Mouse (Mus musculus) heart, embryonic 12.5 days (tissue): ENCODE results near the gene Fasl. TPM values are rescaled to one million over a fixed set of nuclear protein-coding genes. Genes with fewer than 3 reads are reported as not detected.
A peak's percentile ranks its signal among the peaks of the same experiment; 100 is the strongest.

ENCODE experiments used
- ATAC-seq: fragments of 200-750 bp; cut with Nextera tagmentation; 2 replicates; pipeline ENCODE4 v1.8.0; 2017; ENCODE audit warnings: moderate TSS enrichment, moderate library complexity; ENCODE audit not compliant: insufficient number of reproducible peaks, low FRiP score
- H3K27ac ChIP-seq: fragments of 300-500 bp; sonication (generic); 2 replicates; pipeline ENCODE4 v1.5.1; 2016; ENCODE audit warnings: mild to moderate bottlenecking, moderate library complexity; ENCODE audit not compliant: poor library complexity, severe bottlenecking
- H3K27me3 ChIP-seq: fragments of 300-500 bp; sonication (generic); replicated peaks from 2 replicates; pipeline ENCODE4 v1.6.1; 2016; ENCODE audit warnings: mild to moderate bottlenecking, moderate library complexity
- H3K36me3 ChIP-seq: fragments of 300-500 bp; sonication (generic); 2 replicates; pipeline ENCODE4 v1.6.1; 2016; ENCODE audit warnings: mild to moderate bottlenecking, moderate library complexity
- H3K4me1 ChIP-seq: fragments of 300-500 bp; sonication (generic); replicated peaks from 2 replicates; pipeline ENCODE4 v1.6.1; 2016; ENCODE audit warnings: mild to moderate bottlenecking
- H3K4me2 ChIP-seq: fragments of 300-500 bp; sonication (generic); 2 replicates; pipeline ENCODE4 v1.6.1; 2016; ENCODE audit warnings: mild to moderate bottlenecking, moderate library complexity
- H3K4me3 ChIP-seq: fragments of 300-500 bp; sonication (generic); 2 replicates; pipeline ENCODE4 v1.5.1; 2016; ENCODE audit warnings: mild to moderate bottlenecking
- H3K9ac ChIP-seq: fragments of 300-500 bp; sonication (generic); 2 replicates; pipeline ENCODE4 v1.6.1; 2016; ENCODE audit warnings: mild to moderate bottlenecking, moderate library complexity
- H3K9me3 ChIP-seq: fragments of 300-500 bp; sonication (generic); replicated peaks from 2 replicates; pipeline ENCODE4 v1.6.1; 2016; ENCODE audit warnings: mild to moderate bottlenecking, moderate library complexity
- WGBS: fragments of 180-500 bp; shearing (Covaris S2); methylation state at CpG from one replicate; pipeline ENCODE4 v1.1.7; 2016; 5-methylcytosine and 5-hydroxymethylcytosine counted together
- polyA plus RNA-seq: library from polyadenylated mRNA; unstranded; fragments of >200 nt; fragmentation: Nextera tagmentation; extraction: Ambion mirVana; gene quantifications from 2 replicates; pipeline ENCODE4 v1.2.1, GENCODE M21; 2016

Fasl gene
- polyA plus RNA-seq, 1 experiment from 2014 or later, result not detected

GRCm38 (mm10) chr1:161791854-161792686, 3.8 kb upstream of the Fasl start:
- Histone ChIP-seq H3K27ac (no peak overlapping the region), H3K4me1 (0 out of 2 replicates have a peak, but pooled peaks cover 2% of the 10 kb centered on the region), H3K4me2 (no peak overlapping the region), H3K36me3 (no peaks in the 10 kb centered on the region), H3K27me3 (no peaks in the 10 kb centered on the region), H3K4me3 (no peak overlapping the region), H3K9ac (no peak overlapping the region), H3K9me3 (no peaks in the 10 kb centered on the region)
- WGBS, result 78% methylated on average over 8 of the region's 8 CpGs
- ATAC-seq, result peak; percentile 51; the same call in 1 of the 2 replicates

- ATAC-seq, result no peak
- H3K4me2 ChIP-seq, result no peak overlapping the region
- no peak overlapping the region for H3K9ac ChIP-seq
- H3K27ac ChIP-seq, result no peak overlapping the region
- H3K4me3 ChIP-seq, result no peak overlapping the region
- H3K9me3 ChIP-seq, result no peaks in the 10 kb centered on the region
- H3K36me3 ChIP-seq, result no peaks in the 10 kb centered on the region
- no peaks in the 10 kb centered on the region for H3K4me1 ChIP-seq
- 68% methylated on average over 2 of the region's 2 CpGs for WGBS
- H3K27me3 ChIP-seq, result no peaks in the 10 kb centered on the region
Measured at GRCm38 (mm10) chr1:161782725-161783124, 5.6 kb downstream of the Fasl start.

- Histone ChIP-seq H3K9me3 (no peaks in the 10 kb centered on the region), H3K9ac (no peak overlapping the region), H3K36me3 (no peaks in the 10 kb centered on the region), H3K27me3 (no peaks in the 10 kb centered on the region), H3K27ac (no peak overlapping the region), H3K4me2 (no peak overlapping the region), H3K4me1 (no peaks in the 10 kb centered on the region), H3K4me3 (no peak overlapping the region)
- no peak for ATAC-seq
- WGBS, result 83% methylated on average over 5 of the region's 5 CpGs
Measured at GRCm38 (mm10) chr1:161781594-161781993, 6.7 kb downstream of the Fasl start.

GRCm38 (mm10) chr1:161779057-161779456, 9.2 kb downstream of the Fasl start:
- no peak overlapping the region for H3K27ac ChIP-seq
- no peak for ATAC-seq
- no peaks in the 10 kb centered on the region for H3K27me3 ChIP-seq
- no peak overlapping the region for H3K4me2 ChIP-seq
- H3K9ac ChIP-seq, result no peak overlapping the region
- no peak overlapping the region for H3K4me3 ChIP-seq
- no peaks in the 10 kb centered on the region for H3K4me1 ChIP-seq
- no peaks in the 10 kb centered on the region for H3K36me3 ChIP-seq
- no peaks in the 10 kb centered on the region for H3K9me3 ChIP-seq

GRCm38 (mm10) chr1:161775151-161775550, 13.1 kb downstream of the Fasl start:
- Histone ChIP-seq H3K4me1 (no peaks in the 10 kb centered on the region), H3K9ac (no peak overlapping the region), H3K4me2 (no peak overlapping the region), H3K4me3 (no peak overlapping the region), H3K9me3 (no peaks in the 10 kb centered on the region), H3K27me3 (no peaks in the 10 kb centered on the region), H3K36me3 (no peaks in the 10 kb centered on the region), H3K27ac (no peak overlapping the region)
- WGBS, result 76% methylated on average over 6 of the region's 6 CpGs
- ATAC-seq, result no peak

GRCm38 (mm10) chr1:161771293-161771692, 17.0 kb downstream of the Fasl start:
- Histone ChIP-seq H3K9ac (no peak overlapping the region), H3K4me1 (peaks cover 8% of the 10 kb centered on the region), H3K27ac (no peak overlapping the region), H3K4me3 (no peak overlapping the region), H3K27me3 (no peaks in the 10 kb centered on the region), H3K9me3 (no peaks in the 10 kb centered on the region), H3K4me2 (no peak overlapping the region), H3K36me3 (no peaks in the 10 kb centered on the region)
- no peak for ATAC-seq
- 41% methylated on average over 2 of the region's 2 CpGs for WGBS

- WGBS, result 81% methylated on average over 1 of the region's 1 CpGs
- no peak overlapping the region for H3K4me3 ChIP-seq
- ATAC-seq, result no peak
Measured at GRCm38 (mm10) chr1:161769329-161769728, 19.0 kb downstream of the Fasl start.

GRCm38 (mm10) chr1:161767101-161767524, 21.2 kb downstream of the Fasl start:
- WGBS, result 38% methylated on average over 12 of the region's 12 CpGs
- Histone ChIP-seq H3K27me3 (no peaks in the 10 kb centered on the region), H3K4me1 (peaks cover 8% of the 10 kb centered on the region), H3K9ac (no peak overlapping the region), H3K9me3 (no peaks in the 10 kb centered on the region), H3K4me3 (peak overlapping the region; percentile 13; the same call in 1 of the 2 replicates), H3K27ac (no peak overlapping the region), H3K36me3 (no peaks in the 10 kb centered on the region), H3K4me2 (peak overlapping the region; percentile 54)
- ATAC-seq, result peak; percentile 48; the same call in 1 of the 2 replicates

More at GRCm38 (mm10) chr1:161769329-161769728, 19.0 kb downstream of the Fasl start:
- no peaks in the 10 kb centered on the region for H3K36me3 ChIP-seq
- no peaks in the 10 kb centered on the region for H3K27me3 ChIP-seq
- no peaks in the 10 kb centered on the region for H3K9me3 ChIP-seq
- H3K27ac ChIP-seq, result no peak overlapping the region
- H3K4me2 ChIP-seq, result no peak overlapping the region
- H3K9ac ChIP-seq, result no peak overlapping the region
- peaks cover 8% of the 10 kb centered on the region for H3K4me1 ChIP-seq

- Histone ChIP-seq H3K27ac (no peak overlapping the region), H3K27me3 (no peaks in the 10 kb centered on the region), H3K4me1 (peaks cover 8% of the 10 kb centered on the region), H3K4me3 (0 out of 2 replicates have a peak overlapping the region, but pooled peaks have one; percentile 13), H3K36me3 (no peaks in the 10 kb centered on the region), H3K4me2 (peak overlapping the region; percentile 54; the same call in 1 of the 2 replicates), H3K9me3 (no peaks in the 10 kb centered on the region), H3K9ac (no peak overlapping the region)
- WGBS, result 43% methylated on average over 5 of the region's 5 CpGs
- ATAC-seq, result peak; percentile 82
Measured at GRCm38 (mm10) chr1:161766656-161767055, 21.6 kb downstream of the Fasl start.

GRCm38 (mm10) chr1:161765932-161766331, 22.4 kb downstream of the Fasl start:
- 48% methylated on average over 5 of the region's 5 CpGs for WGBS
- Histone ChIP-seq H3K27ac (no peak overlapping the region), H3K4me1 (peaks cover 8% of the 10 kb centered on the region), H3K27me3 (no peaks in the 10 kb centered on the region), H3K9me3 (no peaks in the 10 kb centered on the region), H3K4me3 (no peak overlapping the region), H3K4me2 (no peak overlapping the region), H3K9ac (no peak overlapping the region), H3K36me3 (no peaks in the 10 kb centered on the region)
- ATAC-seq, result no peak

GRCm38 (mm10) chr1:161764964-161765363, 23.3 kb downstream of the Fasl start:
- no peaks in the 10 kb centered on the region for H3K27me3 ChIP-seq
- no peak overlapping the region for H3K4me3 ChIP-seq
- peaks cover 8% of the 10 kb centered on the region for H3K4me1 ChIP-seq
- no peak overlapping the region for H3K27ac ChIP-seq
- H3K9ac ChIP-seq, result no peak overlapping the region
- H3K36me3 ChIP-seq, result no peaks in the 10 kb centered on the region
- no peak for ATAC-seq
- WGBS, result 81% methylated on average over 1 of the region's 1 CpGs
- H3K4me2 ChIP-seq, result no peak overlapping the region
- no peaks in the 10 kb centered on the region for H3K9me3 ChIP-seq
